Mouse (Mus musculus) heart, postnatal 0 days (tissue): Measurements from ENCODE around the gene Ppfia4.

Experiments used
- CTCF ChIP-seq: IDR thresholded peaks from 2 replicates; pipeline ENCODE4 v1.5.1; 2016; ENCODE audit warnings: antibody characterized with exemption, control low read depth, low read depth
- EP300 ChIP-seq: IDR thresholded peaks from 2 replicates; pipeline ENCODE4 v1.6.1; 2016; ENCODE audit warnings: antibody characterized with exemption, low read depth

DNA sequence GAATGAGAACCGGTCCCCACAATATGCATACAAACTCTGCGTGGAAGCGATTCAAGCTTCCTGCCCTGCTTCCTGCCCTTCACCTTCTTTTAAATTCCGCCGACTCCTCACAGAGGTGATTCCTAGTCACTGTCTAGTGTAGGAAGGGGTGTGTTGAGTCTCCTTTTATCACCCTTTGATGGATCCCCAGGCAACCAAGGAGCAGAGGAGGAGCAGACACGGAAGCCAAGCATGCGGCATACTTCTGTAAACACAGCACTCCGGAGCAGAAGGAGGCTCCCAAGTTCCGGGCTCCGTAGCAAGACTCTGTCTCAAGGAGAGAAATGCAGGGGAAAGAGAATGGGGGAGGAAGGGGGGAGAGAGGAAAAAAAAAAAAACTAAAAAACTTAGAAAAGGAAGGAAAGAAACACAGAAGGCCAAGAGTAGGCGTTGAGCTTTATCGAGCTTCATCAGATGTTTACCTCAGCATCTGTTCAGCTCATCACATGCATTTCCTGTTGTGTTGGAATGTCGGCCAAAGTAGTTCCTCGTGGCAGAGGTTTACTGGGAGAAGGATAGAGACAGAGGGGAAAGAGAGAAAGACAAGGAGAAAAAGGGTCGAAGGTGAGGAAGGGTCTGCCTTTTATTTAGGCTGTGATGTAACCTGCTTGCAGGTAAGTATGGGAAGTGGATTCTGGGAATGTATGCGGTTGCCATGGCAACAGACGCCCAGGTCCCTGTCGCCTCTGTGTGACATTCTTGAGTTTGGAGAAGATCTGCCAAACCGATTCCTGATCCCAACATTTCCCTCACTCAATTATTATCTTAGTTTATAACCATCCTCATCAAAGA lies 49.3 kb upstream of the Ppfia4 start:
- TF ChIP-seq CTCF = no peak
- no peak for TF ChIP-seq EP300
